Mouse (Mus musculus): Measurements from ENCODE around the gene Lkaaear1. TPM values are rescaled to one million over a fixed set of nuclear protein-coding genes. Genes with fewer than 3 reads are reported as not detected.

Lkaaear1 gene
- total and polyA plus RNA-seq, 3 experiments: not detected

DNA sequence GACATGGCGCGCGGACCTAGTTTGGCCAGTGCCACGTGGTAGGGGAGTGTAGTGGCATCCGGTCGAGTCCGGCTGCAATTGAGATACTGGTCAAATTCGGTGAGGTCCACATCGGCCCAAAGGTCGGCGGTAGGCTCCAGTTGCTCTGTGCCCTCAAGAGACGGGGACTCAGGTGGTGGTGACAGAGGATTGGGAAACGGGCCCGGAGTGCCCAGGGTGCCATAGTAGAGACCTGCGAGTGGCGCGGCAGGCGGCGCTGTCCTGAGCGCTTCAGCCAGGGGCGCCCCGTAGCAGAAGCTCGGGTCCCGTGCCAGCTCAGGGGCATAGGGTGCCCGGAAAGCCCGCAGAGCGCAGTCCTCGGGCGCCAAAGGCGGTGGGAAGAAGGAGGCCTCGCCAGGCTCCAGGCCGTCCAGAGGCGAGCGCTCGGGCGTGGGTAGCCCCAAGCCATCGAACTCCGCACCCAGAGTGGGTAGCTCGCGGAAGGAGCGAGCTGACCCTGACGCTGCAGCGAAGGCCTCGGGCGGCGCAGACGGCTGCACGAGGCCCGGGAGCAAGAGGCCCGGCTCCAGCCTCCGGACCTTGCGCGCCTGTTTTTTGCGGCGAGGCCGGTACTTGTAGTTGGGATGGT lies 27.8 kb downstream of the Lkaaear1 start:
- peaks cover 7% of the 10 kb centered on the region for H3K9me3 ChIP-seq (replicated peaks; ENCODE audit: low read length)
- no peaks in the 10 kb centered on the region for H3K79me2 ChIP-seq (replicated peaks; ENCODE audit: control insufficient read depth, extremely low read depth, insufficient read depth, poor library complexity, severe bottlenecking)
- peaks cover 9% of the 10 kb centered on the region for H3K27me3 ChIP-seq (replicated peaks)
- DNase-seq (ENCODE audit: extremely low read depth): no peak
- dilution Hi-C loops (cut with MboI; ENCODE audit: extremely low pct_ligation_motif_present, extremely low pct_unique_long_range_greater_than_20kb, low sequenced_read_pairs): no loop called here
- TF ChIP-seq CHD1 (IDR thresholded peaks at IDR 0.05; ENCODE audit: low read depth, low read length): no peak
- TF ChIP-seq KAT2A (IDR thresholded peaks at IDR 0.05; ENCODE audit: insufficient replicate concordance, low read length): no peak
- no peak for TF ChIP-seq UBTF (IDR thresholded peaks at IDR 0.05; ENCODE audit: low read depth, low read length)
- no peak for TF ChIP-seq NELFE (IDR thresholded peaks at IDR 0.05; ENCODE audit: low read depth, low read length)
- TF ChIP-seq MYC (IDR thresholded peaks at IDR 0.05; ENCODE audit: low read depth, low read length): no peak
- TF ChIP-seq TCF12 (IDR thresholded peaks at IDR 0.05; ENCODE audit: low read depth, low read length): no peak
- no peak for TF ChIP-seq PAX5 (IDR thresholded peaks at IDR 0.05; ENCODE audit: low read length)
- TF ChIP-seq TBP (conservative IDR thresholded peaks at IDR 0.05; ENCODE audit: low read depth, low read length): no peak
- TF ChIP-seq ETS1 (conservative IDR thresholded peaks at IDR 0.05; ENCODE audit: low read depth, low read length): no peak
- H3K9ac ChIP-seq (ENCODE audit: insufficient read depth, low read depth): no peak overlapping the region
- H3K4me2 ChIP-seq (ENCODE audit: insufficient read depth, low read depth, poor library complexity, severe bottlenecking): no peak overlapping the region
- H3K27ac ChIP-seq (ENCODE audit: insufficient read depth, low read depth): no peak overlapping the region
- no peaks in the 10 kb centered on the region for H3K36me3 ChIP-seq (replicated peaks in 1 of 2; ENCODE audit: control insufficient read depth in 1 of 2, insufficient read depth in 1 of 2, low read length in 1 of 2)
- H3K4me1 ChIP-seq (ENCODE audit: control insufficient read depth in 1 of 2, insufficient read depth in 2 of 2): peaks cover 0 to under 1% of the 10 kb centered on the region in 2 experiments; a peak in 1 of 4 replicates
- no peak overlapping the region for H3K4me3 ChIP-seq (replicated peaks in 1 of 3; ENCODE audit: low read depth in 2 of 3, low read length in 2 of 3, poor library complexity in 1 of 3)
- in situ Hi-C loops (cut with MboI; ENCODE audit: low pct_ligation_motif_present, low pct_unique_long_range_greater_than_20kb, low sequenced_read_pairs): no loop called here

DNA sequence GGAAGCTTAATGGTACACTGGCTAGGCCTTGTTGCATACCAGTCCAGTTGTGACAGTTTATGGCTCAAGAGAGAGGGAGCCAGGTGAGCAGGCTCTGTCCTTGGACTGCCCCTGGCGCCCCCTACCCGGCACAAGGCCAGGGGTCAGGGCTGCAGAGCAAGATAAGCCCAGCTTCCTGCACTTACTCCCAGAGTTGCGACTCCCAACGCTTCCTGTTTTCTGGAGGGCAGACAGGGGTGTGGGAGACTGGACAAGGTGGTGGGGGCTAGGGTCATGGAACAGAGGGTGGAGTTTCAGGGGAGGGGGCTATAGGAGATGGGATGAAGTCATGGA lies 35.0 kb downstream of the Lkaaear1 start:
- Histone ChIP-seq H3K79me2 (replicated peaks; ENCODE audit: control insufficient read depth, extremely low read depth, insufficient read depth, poor library complexity, severe bottlenecking) (no peaks in the 10 kb centered on the region), H3K4me3 (replicated peaks in 1 of 3; ENCODE audit: low read depth in 2 of 3, low read length in 2 of 3, poor library complexity in 1 of 3) (no peak overlapping the region), H3K9me3 (replicated peaks; ENCODE audit: low read length) (no peaks in the 10 kb centered on the region), H3K27ac (ENCODE audit: insufficient read depth, low read depth) (no peak overlapping the region), H3K4me2 (ENCODE audit: insufficient read depth, low read depth, poor library complexity, severe bottlenecking) (no peak overlapping the region), H3K4me1 (ENCODE audit: control insufficient read depth in 1 of 2, insufficient read depth in 2 of 2) (peaks cover 6 to 28% of the 10 kb centered on the region in 2 experiments; a peak in 3 of 4 replicates), H3K9ac (ENCODE audit: insufficient read depth, low read depth) (no peak overlapping the region), H3K36me3 (replicated peaks in 1 of 2; ENCODE audit: control insufficient read depth in 1 of 2, insufficient read depth in 1 of 2, low read length in 1 of 2) (peaks cover 5 to 13% of the 10 kb centered on the region in 2 experiments), H3K27me3 (replicated peaks) (no peaks in the 10 kb centered on the region)
- DNase-seq (ENCODE audit: extremely low read depth): no peak
- TF ChIP-seq BHLHE40 (IDR thresholded peaks at IDR 0.05; ENCODE audit: low read depth, low read length): no peak
- TF ChIP-seq EP300 (IDR thresholded peaks at IDR 0.05; ENCODE audit: low read length): no peak
- TF ChIP-seq ELF1 (IDR thresholded peaks at IDR 0.05; ENCODE audit: low read depth, low read length): no peak
- TF ChIP-seq IRF4 (IDR thresholded peaks at IDR 0.05; ENCODE audit: low read depth, low read length): no peak
- TF ChIP-seq POLR2A (IDR thresholded peaks at IDR 0.05; ENCODE audit: low read depth, low read length): no peak
- no peak for TF ChIP-seq MAFK (IDR thresholded peaks at IDR 0.05; ENCODE audit: insufficient replicate concordance, low read length)
- no peak for TF ChIP-seq NELFE (IDR thresholded peaks at IDR 0.05; ENCODE audit: low read depth, low read length)
- TF ChIP-seq ZC3H11A (IDR thresholded peaks at IDR 0.05; ENCODE audit: low read depth, low read length): no peak
- TF ChIP-seq E2F4 (IDR thresholded peaks at IDR 0.05; ENCODE audit: insufficient replicate concordance, low read depth, low read length): no peak
- no peak for TF ChIP-seq ETS1 (conservative IDR thresholded peaks at IDR 0.05; ENCODE audit: low read depth, low read length)
- TF ChIP-seq MAZ (IDR thresholded peaks at IDR 0.05; ENCODE audit: low read depth, low read length): no peak
- TF ChIP-seq RCOR1 (conservative IDR thresholded peaks at IDR 0.05; ENCODE audit: low read depth, low read length): no peak
- no peak for TF ChIP-seq SMC3 (IDR thresholded peaks at IDR 0.05; ENCODE audit: low read depth, low read length)
- no peak for TF ChIP-seq HCFC1 (IDR thresholded peaks at IDR 0.05; ENCODE audit: low read depth, low read length)
- no peak for TF ChIP-seq NRF1 (IDR thresholded peaks at IDR 0.05; ENCODE audit: low read depth, low read length)
- TF ChIP-seq TBP (conservative IDR thresholded peaks at IDR 0.05; ENCODE audit: low read depth, low read length): no peak
- no peak for TF ChIP-seq ZNF384 (IDR thresholded peaks at IDR 0.05; ENCODE audit: low read depth, low read length)
- TF ChIP-seq JUND (conservative IDR thresholded peaks at IDR 0.05; ENCODE audit: low read depth, low read length): no peak
- TF ChIP-seq MXI1 (IDR thresholded peaks at IDR 0.05; ENCODE audit: low read depth, low read length): no peak
- in situ Hi-C loops (cut with MboI; ENCODE audit: low pct_ligation_motif_present, low pct_unique_long_range_greater_than_20kb, low sequenced_read_pairs) (no loop called here), dilution Hi-C loops (cut with MboI; ENCODE audit: extremely low pct_ligation_motif_present, extremely low pct_unique_long_range_greater_than_20kb, low sequenced_read_pairs) (no loop called here)

Measured in CH12.LX (cell line).